10 mouse cellular contexts compared by ENCODE assay signal in genomic region chr11:97697199-97697890, GRCm38 (mm10). TPM values are rescaled to one million over a fixed set of nuclear protein-coding genes. Genes with fewer than 3 reads are reported as not detected.
DNase-seq lines count a peak whose midpoint lies in the region; ATAC-seq lines count a peak whose summit lies in the region.
"Had no signal": no experiment of that assay in that cellular context is flagged by ENCODE, and none has a peak within 500 bp of the region (broad histone marks: within the 10 kb centered on the region; RNA-seq: fewer than 3 reads in every experiment).

No protein-coding gene starts in this region.

- no peak for DNase-seq in heart, postnatal 4 days
- no peak for DNase-seq in embryonic facial prominence, embryonic 10.5 days (ENCODE audit: low spot score)
- DNase-seq in midbrain, embryonic 14.5 days: no peak
- DNase-seq in frontal cortex, adult 2 months (ENCODE audit: extremely low spot score in 1 of 2, low spot score in 1 of 2): no peak
- no peak for DNase-seq in urinary bladder, adult 18-20 months (ENCODE audit: low spot score in 2 of 2)
- no peak for DNase-seq in layer of hippocampus, adult 18-20 months (ENCODE audit: low spot score in 2 of 2)
- DNase-seq: right cerebral cortex, postnatal 4 days had no signal

- H3K4me3 ChIP-seq in heart, embryonic 12.5 days: peak overlapping the region; percentile 75
- H3K4me3 ChIP-seq in embryonic facial prominence, embryonic 10.5 days: peak overlapping the region; percentile 94
- H3K4me3 ChIP-seq in hindbrain, embryonic 15.5 days: peak overlapping the region; percentile 91
- peak overlapping the region; percentile 93 for H3K4me3 ChIP-seq in midbrain, embryonic 14.5 days (replicated peaks; ENCODE audit: low read depth, low read length)

- no peaks in the 10 kb centered on the region for H3K27me3 ChIP-seq in heart, embryonic 12.5 days (replicated peaks)
- H3K27me3 ChIP-seq in embryonic facial prominence, embryonic 10.5 days (replicated peaks; ENCODE audit: low read depth, poor library complexity, severe bottlenecking): no peaks in the 10 kb centered on the region; the same call in 1 of the 2 replicates
- H3K27me3 ChIP-seq in hindbrain, embryonic 15.5 days: no peaks in the 10 kb centered on the region
- no peaks in the 10 kb centered on the region for H3K27me3 ChIP-seq in midbrain, embryonic 14.5 days (ENCODE audit: control insufficient read depth, insufficient read depth, low read length)

- no peak for ATAC-seq in heart, embryonic 12.5 days (ENCODE audit: insufficient number of reproducible peaks, low FRiP score)
- ATAC-seq in hindbrain, embryonic 15.5 days (ENCODE audit: low FRiP score, low read depth): no peak
- ATAC-seq in midbrain, embryonic 14.5 days (ENCODE audit: low FRiP score, low TSS enrichment): no peak

- H3K4me1 ChIP-seq in heart, embryonic 12.5 days (replicated peaks): peaks cover 62% of the 10 kb centered on the region
- peaks cover 67% of the 10 kb centered on the region for H3K4me1 ChIP-seq in embryonic facial prominence, embryonic 10.5 days
- H3K4me1 ChIP-seq in hindbrain, embryonic 15.5 days (replicated peaks): peaks cover 66% of the 10 kb centered on the region
- H3K4me1 ChIP-seq in midbrain, embryonic 14.5 days (ENCODE audit: control insufficient read depth, insufficient read depth, low read length): peaks cover 54% of the 10 kb centered on the region

- peaks cover 12% of the 10 kb centered on the region for H3K36me3 ChIP-seq in heart, embryonic 12.5 days
- H3K36me3 ChIP-seq in embryonic facial prominence, embryonic 10.5 days (replicated peaks): peaks cover 40% of the 10 kb centered on the region
- peaks cover 5% of the 10 kb centered on the region for H3K36me3 ChIP-seq in hindbrain, embryonic 15.5 days
- H3K36me3 ChIP-seq in midbrain, embryonic 14.5 days (ENCODE audit: control insufficient read depth, insufficient read depth, low read length): peaks cover 11% of the 10 kb centered on the region

- 55% methylated on average over 11 of the region's 11 CpGs for WGBS in heart, embryonic 12.5 days
- WGBS in embryonic facial prominence, embryonic 10.5 days: 56% methylated on average over 11 of the region's 11 CpGs
- 51% methylated on average over 11 of the region's 11 CpGs for WGBS in hindbrain, embryonic 15.5 days
- WGBS in midbrain, embryonic 14.5 days: 53% methylated on average over 11 of the region's 11 CpGs

- H3K27ac ChIP-seq in heart, embryonic 12.5 days (ENCODE audit: poor library complexity, severe bottlenecking): peak overlapping the region; percentile 99
- peak overlapping the region; percentile 99 for H3K27ac ChIP-seq in embryonic facial prominence, embryonic 10.5 days (replicated peaks)
- H3K27ac ChIP-seq in hindbrain, embryonic 15.5 days (replicated peaks): peak overlapping the region; percentile 94
- H3K27ac ChIP-seq in midbrain, embryonic 14.5 days (replicated peaks; ENCODE audit: low read depth, low read length): peak overlapping the region; percentile 98
- H3K27ac ChIP-seq: liver, embryonic 14.5 days had no signal

- no peaks in the 10 kb centered on the region for H3K9me3 ChIP-seq in heart, embryonic 12.5 days (replicated peaks)
- H3K9me3 ChIP-seq in embryonic facial prominence, embryonic 10.5 days: no peaks in the 10 kb centered on the region
- H3K9me3 ChIP-seq in hindbrain, embryonic 15.5 days: no peaks in the 10 kb centered on the region
- no peaks in the 10 kb centered on the region for H3K9me3 ChIP-seq in midbrain, embryonic 14.5 days (ENCODE audit: control insufficient read depth, low read length)

- peak overlapping the region; percentile 85 for H3K9ac ChIP-seq in heart, embryonic 12.5 days
- peak overlapping the region; percentile 92 for H3K9ac ChIP-seq in hindbrain, embryonic 15.5 days
- H3K9ac ChIP-seq in midbrain, embryonic 14.5 days (replicated peaks; ENCODE audit: low read length): peak overlapping the region; percentile 96
- H3K9ac ChIP-seq: liver, embryonic 14.5 days had no signal

- H3K4me2 ChIP-seq in heart, embryonic 12.5 days: peak overlapping the region; percentile 92
- peak overlapping the region; percentile 92 for H3K4me2 ChIP-seq in hindbrain, embryonic 15.5 days
- H3K4me2 ChIP-seq in midbrain, embryonic 14.5 days (ENCODE audit: low read length): peak overlapping the region; percentile 65

RNA-seq across cellular contexts. Expression of gene Pcgf2, which starts 3.0 kb away (rescaled TPM):
- 11.0 and 12.3 TPM in 2 replicates for polyA plus RNA-seq in heart, embryonic 12.5 days (2016; fragmentation: Nextera tagmentation; extraction: Ambion mirVana)
- total RNA-seq in heart, postnatal 4 days (2021): 10 to 100 TPM; 31.3 to 31.8 TPM
- polyA plus RNA-seq in embryonic facial prominence, embryonic 10.5 days (2016; fragmentation: Nextera tagmentation; extraction: Ambion mirVana): 23.2 and 24.1 TPM in 2 replicates
- 18.9 and 19.5 TPM in 2 replicates for polyA plus RNA-seq in hindbrain, embryonic 15.5 days (2015; fragmentation: Nextera tagmentation; extraction: Ambion mirVana)
- polyA plus RNA-seq in midbrain, embryonic 14.5 days (2014; fragmentation: Nextera tagmentation; extraction: Ambion mirVana): 25.5 and 31.2 TPM in 2 replicates
- 74.6 and 83.8 TPM in 2 replicates for polyA plus RNA-seq in frontal cortex, adult 2 months (2012; rRNA removed)
- total RNA-seq in layer of hippocampus, adult 18-20 months (2021): 10 to 100 TPM; 21.7 to 24.6 TPM

RNA-seq across cellular contexts. Expression of gene Psmb3, which starts 5.9 kb away (rescaled TPM):
- 342 and 374 TPM in 2 replicates for polyA plus RNA-seq in heart, embryonic 12.5 days (2016; fragmentation: Nextera tagmentation; extraction: Ambion mirVana)
- total RNA-seq in heart, postnatal 4 days (2021): 100 to 1,000 TPM; 186 to 196 TPM
- polyA plus RNA-seq in embryonic facial prominence, embryonic 10.5 days (2016; fragmentation: Nextera tagmentation; extraction: Ambion mirVana): 634 and 654 TPM in 2 replicates
- 416 and 449 TPM in 2 replicates for polyA plus RNA-seq in hindbrain, embryonic 15.5 days (2015; fragmentation: Nextera tagmentation; extraction: Ambion mirVana)
- polyA plus RNA-seq in midbrain, embryonic 14.5 days (2014; fragmentation: Nextera tagmentation; extraction: Ambion mirVana): 456 and 503 TPM in 2 replicates
- 241 and 243 TPM in 2 replicates for polyA plus RNA-seq in frontal cortex, adult 2 months (2012; rRNA removed)
- total RNA-seq in layer of hippocampus, adult 18-20 months (2021): 100 to 1,000 TPM; 124 to 128 TPM

RNA-seq across cellular contexts. Expression of gene Cisd3, which starts 11.7 kb away (rescaled TPM):
- 40.5 and 44.8 TPM in 2 replicates for polyA plus RNA-seq in heart, embryonic 12.5 days (2016; fragmentation: Nextera tagmentation; extraction: Ambion mirVana)
- total RNA-seq in heart, postnatal 4 days (2021): 10 to 100 TPM; 96.7 to 98.0 TPM
- polyA plus RNA-seq in embryonic facial prominence, embryonic 10.5 days (2016; fragmentation: Nextera tagmentation; extraction: Ambion mirVana): 18.2 and 20.0 TPM in 2 replicates
- 33.2 and 37.0 TPM in 2 replicates for polyA plus RNA-seq in hindbrain, embryonic 15.5 days (2015; fragmentation: Nextera tagmentation; extraction: Ambion mirVana)
- polyA plus RNA-seq in midbrain, embryonic 14.5 days (2014; fragmentation: Nextera tagmentation; extraction: Ambion mirVana): 17.4 and 21.8 TPM in 2 replicates
- polyA plus RNA-seq in frontal cortex, adult 2 months (2012; rRNA removed): 51.9 and 54.8 TPM in 2 replicates
- 10 to 100 TPM; 51.3 to 52.0 TPM for total RNA-seq in layer of hippocampus, adult 18-20 months (2021)

RNA-seq across cellular contexts. Expression of gene Mllt6, which starts 34.1 kb away (rescaled TPM):
- 1.8 and 2.2 TPM in 2 replicates for polyA plus RNA-seq in heart, embryonic 12.5 days (2016; fragmentation: Nextera tagmentation; extraction: Ambion mirVana)
- 10 to 100 TPM; 50.2 to 51.1 TPM for total RNA-seq in heart, postnatal 4 days (2021)
- 2.1 and 2.2 TPM in 2 replicates for polyA plus RNA-seq in embryonic facial prominence, embryonic 10.5 days (2016; fragmentation: Nextera tagmentation; extraction: Ambion mirVana)
- polyA plus RNA-seq in hindbrain, embryonic 15.5 days (2015; fragmentation: Nextera tagmentation; extraction: Ambion mirVana): 3.4 and 3.5 TPM in 2 replicates
- 6.2 and 9.0 TPM in 2 replicates for polyA plus RNA-seq in midbrain, embryonic 14.5 days (2014; fragmentation: Nextera tagmentation; extraction: Ambion mirVana)
- 74.9 and 84.0 TPM in 2 replicates for polyA plus RNA-seq in frontal cortex, adult 2 months (2012; rRNA removed)
- 100 to 1,000 TPM; 122 to 137 TPM for total RNA-seq in layer of hippocampus, adult 18-20 months (2021)

RNA-seq across cellular contexts. Expression of gene Pip4k2b, which starts 47.2 kb away (rescaled TPM):
- 1.3 and 1.4 TPM in 2 replicates for polyA plus RNA-seq in heart, embryonic 12.5 days (2016; fragmentation: Nextera tagmentation; extraction: Ambion mirVana)
- total RNA-seq in heart, postnatal 4 days (2021): 10 to 100 TPM; 19.8 to 21.5 TPM
- 1.9 and 2.1 TPM in 2 replicates for polyA plus RNA-seq in embryonic facial prominence, embryonic 10.5 days (2016; fragmentation: Nextera tagmentation; extraction: Ambion mirVana)
- 4.0 and 4.2 TPM in 2 replicates for polyA plus RNA-seq in hindbrain, embryonic 15.5 days (2015; fragmentation: Nextera tagmentation; extraction: Ambion mirVana)
- polyA plus RNA-seq in midbrain, embryonic 14.5 days (2014; fragmentation: Nextera tagmentation; extraction: Ambion mirVana): 4.8 and 7.7 TPM in 2 replicates
- polyA plus RNA-seq in frontal cortex, adult 2 months (2012; rRNA removed): 60.9 and 63.3 TPM in 2 replicates
- 100 to 1,000 TPM; 114 to 115 TPM for total RNA-seq in layer of hippocampus, adult 18-20 months (2021)
